Mouse (Mus musculus) hindbrain, embryonic 12.5 days (tissue): ENCODE measurements around the gene Itgb8. TPM values are rescaled to one million over a fixed set of nuclear protein-coding genes. Genes with fewer than 3 reads are reported as not detected.

Experiments
- ATAC-seq: fragments of 200-750 bp; cut with Nextera tagmentation; 2 replicates; pipeline ENCODE4 v1.8.0; 2017; ENCODE audit warnings: moderate TSS enrichment; ENCODE audit not compliant: low FRiP score
- H3K27ac ChIP-seq: fragments of 300-500 bp; sonication (generic); 2 replicates; pipeline ENCODE4 v1.5.1; 2016; ENCODE audit warnings: mild to moderate bottlenecking
- H3K27me3 ChIP-seq: fragments of 300-500 bp; sonication (generic); 2 replicates; pipeline ENCODE4 v1.6.1; 2016; ENCODE audit warnings: mild to moderate bottlenecking
- H3K36me3 ChIP-seq: fragments of 300-500 bp; sonication (generic); 2 replicates; pipeline ENCODE4 v1.6.1; 2016; ENCODE audit warnings: mild to moderate bottlenecking
- H3K4me1 ChIP-seq: fragments of 300-500 bp; sonication (generic); 2 replicates; pipeline ENCODE4 v1.6.1; 2016
- H3K4me2 ChIP-seq: fragments of 300-500 bp; sonication (generic); replicated peaks from 2 replicates; pipeline ENCODE4 v1.6.1; 2016; ENCODE audit warnings: mild to moderate bottlenecking
- H3K4me3 ChIP-seq: fragments of 300-500 bp; sonication (generic); 2 replicates; pipeline ENCODE4 v1.5.1; 2016; ENCODE audit warnings: mild to moderate bottlenecking
- H3K9ac ChIP-seq: fragments of 300-500 bp; sonication (generic); 2 replicates; pipeline ENCODE4 v1.6.1; 2016; ENCODE audit warnings: mild to moderate bottlenecking, moderate library complexity
- H3K9me3 ChIP-seq: fragments of 300-500 bp; sonication (generic); replicated peaks from 2 replicates; pipeline ENCODE4 v1.6.1; 2016; ENCODE audit warnings: mild to moderate bottlenecking
- WGBS: fragments of 180-500 bp; shearing (Covaris S2); methylation state at CpG from one replicate; pipeline ENCODE4 v1.1.7; 2016; 5-methylcytosine and 5-hydroxymethylcytosine counted together
- polyA plus RNA-seq: library from polyadenylated mRNA; unstranded; fragments of >200 nt; fragmentation: Nextera tagmentation; extraction: Ambion mirVana; gene quantifications from 2 replicates; pipeline ENCODE4 v1.2.1, GENCODE M21; 2016

Gene Itgb8
- 21.3 and 22.3 TPM in 2 replicates for polyA plus RNA-seq

DNA sequence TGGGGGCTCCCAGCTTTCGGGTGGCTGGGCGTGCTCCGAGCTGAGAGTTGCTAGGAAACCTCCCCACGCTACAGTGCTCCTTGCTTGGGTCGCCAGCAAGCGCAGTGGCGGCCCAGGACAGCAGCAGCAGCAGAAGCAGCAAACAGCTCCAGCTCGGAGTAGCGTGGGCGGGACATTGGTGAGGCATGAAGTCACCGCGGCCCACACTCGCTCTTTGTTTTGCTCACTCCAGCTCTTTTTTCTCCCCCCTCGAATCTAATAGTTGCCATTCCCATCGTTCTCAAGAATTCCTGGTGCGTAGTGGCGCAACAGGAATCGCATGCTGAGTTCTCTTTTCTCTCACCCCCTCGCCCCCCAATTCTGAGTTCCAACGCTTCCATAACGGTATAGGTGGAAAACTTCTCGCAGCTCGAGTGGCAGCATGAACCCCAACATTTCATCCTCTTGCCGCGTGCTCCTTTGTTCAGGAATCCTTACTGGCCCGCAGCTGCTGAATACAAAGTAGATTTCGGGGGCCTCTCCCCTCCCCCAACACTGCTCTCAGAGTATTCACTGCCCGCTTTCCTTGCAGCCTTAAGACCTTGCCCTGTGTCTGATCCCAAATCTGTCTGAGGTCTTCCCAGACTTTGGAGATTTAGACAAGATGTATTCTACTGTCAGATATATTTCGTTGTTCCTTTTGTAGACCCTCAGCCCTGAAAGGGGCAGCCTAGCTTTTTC lies at the start of gene Itgb8:
Itgb8 (minus strand) TSS at position 107 of the 720 bp plus-strand sequence.
- Histone ChIP-seq H3K9ac (peak within 1 kb of the TSS; percentile 75), H3K27ac (peak within 1 kb of the TSS; percentile 93), H3K36me3 (no peaks in the 10 kb centered on the region), H3K4me1 (peaks cover 19% of the 10 kb centered on the region), H3K9me3 (no peaks in the 10 kb centered on the region), H3K4me3 (peak within 1 kb of the TSS; percentile 54), H3K27me3 (no peaks in the 10 kb centered on the region), H3K4me2 (peak within 1 kb of the TSS; percentile 70)
- 1% methylated on average over 29 of the region's 29 CpGs for WGBS
- ATAC-seq = peak; percentile 94

GRCm38 (mm10) chr12:119276282-119276681 lies 37.7 kb upstream of the Itgb8 start:
- WGBS = 62% methylated on average over 1 of the region's 1 CpGs

DNA sequence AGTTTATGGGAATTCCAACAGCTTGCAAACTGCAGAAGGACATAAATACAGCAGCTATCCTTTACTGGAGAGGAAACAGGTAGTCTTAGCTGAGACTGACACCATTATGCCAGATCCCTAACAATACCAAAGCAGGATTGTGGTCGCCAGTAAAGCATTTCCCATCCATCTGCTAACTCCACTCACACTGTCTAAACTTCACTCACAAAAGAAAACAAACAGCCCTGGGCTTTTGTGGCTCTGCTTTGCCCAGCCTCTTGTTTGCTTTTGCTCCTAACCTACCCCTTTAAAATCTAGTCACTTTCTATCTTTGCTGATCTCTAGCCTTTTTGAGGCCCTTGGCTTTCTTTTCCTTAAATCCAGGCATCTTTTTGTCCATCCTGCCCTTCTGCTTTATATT lies 35.0 kb upstream of the Itgb8 start:
- Histone ChIP-seq H3K9ac (no peak overlapping the region), H3K27ac (no peak overlapping the region), H3K4me1 (0 out of 2 replicates have a peak, but pooled peaks cover 4% of the 10 kb centered on the region), H3K4me2 (no peak overlapping the region), H3K36me3 (no peaks in the 10 kb centered on the region), H3K27me3 (no peaks in the 10 kb centered on the region), H3K9me3 (no peaks in the 10 kb centered on the region), H3K4me3 (no peak overlapping the region)
- 11% methylated on average over 1 of the region's 1 CpGs for WGBS
- ATAC-seq = no peak

More at GRCm38 (mm10) chr12:119276282-119276681, 37.7 kb upstream of the Itgb8 start:
- H3K36me3 ChIP-seq = no peaks in the 10 kb centered on the region
- H3K27ac ChIP-seq = no peak overlapping the region
- H3K4me1 ChIP-seq = 0 out of 2 replicates have a peak, but pooled peaks cover 4% of the 10 kb centered on the region
- H3K4me2 ChIP-seq = no peak overlapping the region
- no peaks in the 10 kb centered on the region for H3K9me3 ChIP-seq
- no peaks in the 10 kb centered on the region for H3K27me3 ChIP-seq
- H3K9ac ChIP-seq = no peak overlapping the region
- ATAC-seq = no peak
- no peak overlapping the region for H3K4me3 ChIP-seq

DNA sequence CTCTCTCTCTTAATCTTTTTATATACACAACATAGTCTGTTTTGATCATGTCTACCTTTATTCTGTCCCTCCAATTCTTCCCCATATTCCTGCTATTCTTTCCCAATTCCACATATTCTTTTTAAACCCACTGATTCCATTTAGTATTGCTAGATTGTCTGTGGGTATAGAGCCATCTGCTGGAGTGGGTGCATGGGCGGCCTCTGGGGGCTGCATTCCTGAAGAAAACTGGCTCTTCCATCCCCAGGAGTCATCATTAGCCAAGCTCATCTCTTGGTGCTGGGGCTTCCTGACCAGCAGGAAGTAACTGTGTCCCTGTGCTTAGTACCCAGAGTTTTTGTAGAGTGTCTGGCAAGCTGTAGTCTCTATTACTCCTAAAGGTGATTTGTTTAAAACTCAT lies 33.4 kb upstream of the Itgb8 start:
- H3K4me1 ChIP-seq = 0 out of 2 replicates have a peak, but pooled peaks cover 4% of the 10 kb centered on the region
- ATAC-seq = no peak
- H3K27me3 ChIP-seq = no peaks in the 10 kb centered on the region
- no peak overlapping the region for H3K9ac ChIP-seq
- WGBS = 93% methylated on average over 1 of the region's 1 CpGs
- no peaks in the 10 kb centered on the region for H3K9me3 ChIP-seq
- H3K27ac ChIP-seq = no peak overlapping the region
- no peak overlapping the region for H3K4me3 ChIP-seq
- no peak overlapping the region for H3K4me2 ChIP-seq
- no peaks in the 10 kb centered on the region for H3K36me3 ChIP-seq

DNA sequence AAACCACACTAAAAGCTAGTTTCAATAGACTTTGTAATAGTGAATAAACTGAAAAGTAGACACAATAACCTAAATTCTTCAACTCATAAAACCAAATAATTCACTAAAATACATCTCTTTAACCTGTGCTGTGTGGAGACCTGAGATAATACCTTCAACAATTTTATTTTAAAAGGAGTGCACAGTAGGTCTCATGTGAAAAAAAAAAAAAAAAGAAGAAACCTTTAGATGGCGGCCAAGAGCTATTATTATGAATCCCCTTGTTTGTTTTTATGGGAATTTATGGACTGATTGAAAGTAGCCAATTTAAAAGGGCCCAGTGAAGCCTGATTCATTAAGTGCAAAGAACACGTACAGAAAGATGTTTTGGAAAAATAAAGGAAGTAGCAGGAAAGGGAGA lies 31.4 kb upstream of the Itgb8 start:
- H3K4me3 ChIP-seq = no peak overlapping the region
- H3K4me2 ChIP-seq = no peak overlapping the region
- H3K27ac ChIP-seq = no peak overlapping the region
- no peak for ATAC-seq
- WGBS = 79% methylated on average over 2 of the region's 2 CpGs
- H3K9me3 ChIP-seq = no peaks in the 10 kb centered on the region
- no peaks in the 10 kb centered on the region for H3K36me3 ChIP-seq
- no peak overlapping the region for H3K9ac ChIP-seq
- H3K27me3 ChIP-seq = no peaks in the 10 kb centered on the region
- H3K4me1 ChIP-seq = 0 out of 2 replicates have a peak, but pooled peaks cover 4% of the 10 kb centered on the region

- 78% methylated on average over 1 of the region's 1 CpGs for WGBS
- H3K4me1 ChIP-seq = 0 out of 2 replicates have a peak, but pooled peaks cover 3% of the 10 kb centered on the region
- no peak for ATAC-seq
Measured at GRCm38 (mm10) chr12:119268723-119269122, 30.1 kb upstream of the Itgb8 start.

GRCm38 (mm10) chr12:119264506-119264905 lies 25.9 kb upstream of the Itgb8 start:
- WGBS = 91% methylated on average over 3 of the region's 3 CpGs
- no peak for ATAC-seq
- Histone ChIP-seq H3K27me3 (no peaks in the 10 kb centered on the region), H3K4me3 (no peak overlapping the region), H3K27ac (no peak overlapping the region), H3K9ac (no peak overlapping the region), H3K36me3 (no peaks in the 10 kb centered on the region), H3K4me1 (no peaks in the 10 kb centered on the region), H3K4me2 (no peak overlapping the region), H3K9me3 (no peaks in the 10 kb centered on the region)

More at GRCm38 (mm10) chr12:119268723-119269122, 30.1 kb upstream of the Itgb8 start:
- Histone ChIP-seq H3K4me3 (no peak overlapping the region), H3K9ac (no peak overlapping the region), H3K9me3 (no peaks in the 10 kb centered on the region), H3K4me2 (no peak overlapping the region), H3K27me3 (no peaks in the 10 kb centered on the region), H3K27ac (no peak overlapping the region), H3K36me3 (no peaks in the 10 kb centered on the region)

- Histone ChIP-seq H3K9me3 (no peaks in the 10 kb centered on the region), H3K4me2 (no peak overlapping the region), H3K27me3 (no peaks in the 10 kb centered on the region), H3K36me3 (no peaks in the 10 kb centered on the region), H3K27ac (no peak overlapping the region), H3K9ac (no peak overlapping the region), H3K4me1 (no peaks in the 10 kb centered on the region), H3K4me3 (no peak overlapping the region)
- 32% methylated on average over 1 of the region's 1 CpGs for WGBS
- no peak for ATAC-seq
Measured at GRCm38 (mm10) chr12:119248581-119248980, 10.0 kb upstream of the Itgb8 start.

- no peaks in the 10 kb centered on the region for H3K36me3 ChIP-seq
- no peak overlapping the region for H3K9ac ChIP-seq
- H3K4me1 ChIP-seq = peaks cover 12% of the 10 kb centered on the region
- H3K27ac ChIP-seq = no peak overlapping the region
- H3K4me3 ChIP-seq = no peak overlapping the region
- H3K9me3 ChIP-seq = no peaks in the 10 kb centered on the region
- no peaks in the 10 kb centered on the region for H3K27me3 ChIP-seq
- WGBS = 16% methylated on average over 1 of the region's 1 CpGs
- no peak overlapping the region for H3K4me2 ChIP-seq
- no peak for ATAC-seq
Measured at GRCm38 (mm10) chr12:119241071-119241470, 2.5 kb upstream of the Itgb8 start.

- peaks cover 19% of the 10 kb centered on the region for H3K4me1 ChIP-seq
- under 1% methylated on average over 35 of the region's 35 CpGs for WGBS
- H3K4me3 ChIP-seq = peak overlapping the region; percentile 54
- H3K9me3 ChIP-seq = no peaks in the 10 kb centered on the region
- H3K4me2 ChIP-seq = peak overlapping the region; percentile 70
- no peaks in the 10 kb centered on the region for H3K27me3 ChIP-seq
- H3K36me3 ChIP-seq = no peaks in the 10 kb centered on the region
- ATAC-seq = peak; percentile 88
- H3K9ac ChIP-seq = peak overlapping the region; percentile 75
- peak overlapping the region; percentile 93 for H3K27ac ChIP-seq
Measured at GRCm38 (mm10) chr12:119237921-119238695, 494 bp downstream of the Itgb8 start.

GRCm38 (mm10) chr12:119237241-119237920 lies 1.2 kb downstream of the Itgb8 start:
- Histone ChIP-seq H3K27ac (peak overlapping the region; percentile 93), H3K4me3 (peak overlapping the region; percentile 54), H3K27me3 (no peaks in the 10 kb centered on the region), H3K9me3 (no peaks in the 10 kb centered on the region), H3K4me1 (peaks cover 19% of the 10 kb centered on the region), H3K4me2 (peak overlapping the region; percentile 70), H3K9ac (peak overlapping the region; percentile 75), H3K36me3 (no peaks in the 10 kb centered on the region)
- peak; percentile 47 for ATAC-seq
- WGBS = under 1% methylated on average over 13 of the region's 13 CpGs

GRCm38 (mm10) chr12:119231831-119232230 lies 6.8 kb downstream of the Itgb8 start:
- H3K9ac ChIP-seq = no peak overlapping the region
- no peaks in the 10 kb centered on the region for H3K9me3 ChIP-seq
- no peaks in the 10 kb centered on the region for H3K36me3 ChIP-seq
- no peak overlapping the region for H3K27ac ChIP-seq
- H3K4me1 ChIP-seq = peaks cover 17% of the 10 kb centered on the region
- H3K4me3 ChIP-seq = no peak overlapping the region
- H3K4me2 ChIP-seq = no peak overlapping the region
- no peaks in the 10 kb centered on the region for H3K27me3 ChIP-seq
- no peak for ATAC-seq
- 91% methylated on average over 2 of the region's 2 CpGs for WGBS
